Mouse (Mus musculus): ENCODE results near the gene Btbd10.

Btbd10 gene

GRCm38 (mm10) chr7:113368746-113369619 is at the start of gene Btbd10:
Gene Btbd10, minus strand, starts transcription at chr7:113369392.
- DNase-seq (ENCODE audit: low read depth): peak; percentile 96

GRCm38 (mm10) chr7:113416536-113416935 is 47.3 kb upstream of the Btbd10 start:
- no peak for DNase-seq (ENCODE audit: low read depth)

GRCm38 (mm10) chr7:113415256-113415655 is 46.1 kb upstream of the Btbd10 start:
- DNase-seq (ENCODE audit: low read depth): no peak

- no peak for DNase-seq (ENCODE audit: low read depth)
Measured at GRCm38 (mm10) chr7:113408712-113409111, 39.5 kb upstream of the Btbd10 start.

- no peak for DNase-seq (ENCODE audit: low read depth)
Measured at GRCm38 (mm10) chr7:113398083-113398482, 28.9 kb upstream of the Btbd10 start.

GRCm38 (mm10) chr7:113396661-113397060 is 27.5 kb upstream of the Btbd10 start:
- no peak for DNase-seq (ENCODE audit: low read depth)

GRCm38 (mm10) chr7:113391619-113392018 is 22.4 kb upstream of the Btbd10 start:
- DNase-seq (ENCODE audit: low read depth): no peak

- DNase-seq (ENCODE audit: low read depth): no peak
Measured at GRCm38 (mm10) chr7:113388470-113388869, 19.3 kb upstream of the Btbd10 start, which contains the start of gene Pth. Gene Pth, minus strand, starts transcription at chr7:113388570.

GRCm38 (mm10) chr7:113377875-113378658 is 8.9 kb upstream of the Btbd10 start:
- DNase-seq (ENCODE audit: low read depth): peak; percentile 95

GRCm38 (mm10) chr7:113372682-113373081 is 3.5 kb upstream of the Btbd10 start:
- no peak for DNase-seq (ENCODE audit: low read depth)

GRCm38 (mm10) chr7:113369620-113370340 is 588 bp upstream of the Btbd10 start:
- peak; percentile 44 for DNase-seq (ENCODE audit: low read depth)

- no peak for DNase-seq (ENCODE audit: low read depth)
Measured at GRCm38 (mm10) chr7:113367440-113367839, 1.8 kb downstream of the Btbd10 start.

- DNase-seq (ENCODE audit: low read depth): no peak
Measured at GRCm38 (mm10) chr7:113349089-113349488, 20.1 kb downstream of the Btbd10 start.

GRCm38 (mm10) chr7:113347694-113348093 is 21.5 kb downstream of the Btbd10 start:
- no peak for DNase-seq (ENCODE audit: low read depth)

GRCm38 (mm10) chr7:113347271-113347670 is 21.9 kb downstream of the Btbd10 start:
- DNase-seq (ENCODE audit: low read depth): peak; percentile 31

GRCm38 (mm10) chr7:113335250-113335649 is 33.9 kb downstream of the Btbd10 start:
- no peak for DNase-seq (ENCODE audit: low read depth)

- DNase-seq (ENCODE audit: low read depth): no peak
Measured at GRCm38 (mm10) chr7:113334036-113334435, 35.2 kb downstream of the Btbd10 start.

GRCm38 (mm10) chr7:113320128-113320527 is 49.1 kb downstream of the Btbd10 start:
- no peak for DNase-seq (ENCODE audit: low read depth)

- DNase-seq (ENCODE audit: low read depth): peak; percentile 31
Measured at GRCm38 (mm10) chr7:113311784-113312183, 57.4 kb downstream of the Btbd10 start.

- no peak for DNase-seq (ENCODE audit: low read depth)
Measured at GRCm38 (mm10) chr7:113310136-113310535, 59.1 kb downstream of the Btbd10 start.

- no peak for DNase-seq (ENCODE audit: low read depth)
Measured at GRCm38 (mm10) chr7:113297813-113298212, 71.4 kb downstream of the Btbd10 start.
